9 mouse cellular contexts compared by ENCODE assay signal in genomic region chr8:45381075-45381962, GRCm38 (mm10). TPM values are rescaled to one million over a fixed set of nuclear protein-coding genes. Genes with fewer than 3 reads are reported as not detected.
DNase-seq lines count a peak whose midpoint lies in the region; ATAC-seq and TF ChIP-seq lines count a peak whose summit lies in the region.
"Had no signal": no experiment of that assay in that cellular context is flagged by ENCODE, and none has a peak within 500 bp of the region (broad histone marks: within the 10 kb centered on the region; RNA-seq: fewer than 3 reads in every experiment).

No protein-coding gene starts in this region.

- DNase-seq in frontal cortex, postnatal 36 days (ENCODE audit: low spot score in 2 of 2), result no peak
- DNase-seq in ES-E14 (ENCODE audit: low read depth, low spot score), result no peak
- DNase-seq in urinary bladder, postnatal 25 days (ENCODE audit: low spot score), result no peak
- no peak for DNase-seq in kidney, adult 18-20 months

- 3% methylated on average over 38 of the region's 38 CpGs for WGBS in forebrain, embryonic 16.5 days
- 2% methylated on average over 38 of the region's 38 CpGs for WGBS in liver, embryonic 16.5 days (ENCODE audit: insufficient replicate concordance)

- peaks cover 0 to 8% of the 10 kb centered on the region in 2 experiments; a peak in 2 of 4 replicates for H3K4me1 ChIP-seq in ES-E14 (ENCODE audit: control insufficient read depth in 2 of 2, insufficient read depth in 2 of 2, low read length in 2 of 2, poor library complexity in 1 of 2)
- peaks cover 13% of the 10 kb centered on the region for H3K4me1 ChIP-seq in forebrain, embryonic 16.5 days (replicated peaks; ENCODE audit: control insufficient read depth, insufficient read depth, low read length)
- H3K4me1 ChIP-seq in liver, embryonic 16.5 days (ENCODE audit: control insufficient read depth, low read depth, low read length), result no peaks in the 10 kb centered on the region

- H3K27ac ChIP-seq in ES-E14 (ENCODE audit: insufficient read depth, low read depth, low read length, poor library complexity, severe bottlenecking), result no peak overlapping the region
- no peak overlapping the region; the same call in 1 of the 2 replicates for H3K27ac ChIP-seq in forebrain, embryonic 16.5 days (ENCODE audit: low read length)
- H3K27ac ChIP-seq in liver, embryonic 16.5 days (ENCODE audit: low read length), result no peak overlapping the region

- peak; percentile 76; the same call in 1 of the 2 replicates for ATAC-seq in frontal cortex, adult (ENCODE audit: low TSS enrichment)
- ATAC-seq in forebrain, embryonic 16.5 days, result peak; percentile 36
- no peak for ATAC-seq in liver, embryonic 16.5 days (ENCODE audit: low read depth)
- ATAC-seq in monocyte, adult 5-6 weeks (replicated peaks; ENCODE audit: insufficient number of reproducible peaks, low FRiP score, low TSS enrichment, poor library complexity, severe bottlenecking), result no peak

- H3K9ac ChIP-seq in ES-E14 (ENCODE audit: insufficient read depth, low read depth, low read length, poor library complexity, severe bottlenecking), result no peak overlapping the region
- peak overlapping the region; percentile 56 for H3K9ac ChIP-seq in forebrain, embryonic 16.5 days (replicated peaks; ENCODE audit: low read depth, low read length)
- no peak overlapping the region for H3K9ac ChIP-seq in liver, embryonic 16.5 days (ENCODE audit: low read depth, low read length)

- H3K9me3 ChIP-seq in ES-E14 (ENCODE audit: control insufficient read depth, insufficient read depth, low read depth, low read length), result no peaks in the 10 kb centered on the region
- H3K9me3 ChIP-seq in forebrain, embryonic 16.5 days (ENCODE audit: control insufficient read depth, low read length), result no peaks in the 10 kb centered on the region
- no peaks in the 10 kb centered on the region for H3K9me3 ChIP-seq in liver, embryonic 16.5 days (replicated peaks; ENCODE audit: control insufficient read depth, low read length)

- H3K36me3 ChIP-seq in ES-E14 (ENCODE audit: control insufficient read depth, insufficient read depth, low read length, poor library complexity, severe bottlenecking), result no peaks in the 10 kb centered on the region
- H3K36me3 ChIP-seq in forebrain, embryonic 16.5 days (ENCODE audit: control insufficient read depth, insufficient read depth), result no peaks in the 10 kb centered on the region
- no peaks in the 10 kb centered on the region for H3K36me3 ChIP-seq in liver, embryonic 16.5 days (ENCODE audit: control insufficient read depth, insufficient read depth)

- H3K4me2 ChIP-seq in forebrain, embryonic 16.5 days (ENCODE audit: low read length), result peak overlapping the region; percentile 84
- peak overlapping the region; percentile 45 for H3K4me2 ChIP-seq in liver, embryonic 16.5 days (ENCODE audit: low read depth, low read length)

- peak overlapping the region; percentile 38 to 44; a peak in 3 of 4 replicates for H3K4me3 ChIP-seq in ES-E14 (ENCODE audit: insufficient read depth in 1 of 2, low read depth in 1 of 2, low read length in 2 of 2, poor library complexity in 1 of 2, severe bottlenecking in 1 of 2)
- peak overlapping the region; percentile 41 for H3K4me3 ChIP-seq in forebrain, embryonic 16.5 days (replicated peaks; ENCODE audit: low read length)
- H3K4me3 ChIP-seq in liver, embryonic 16.5 days (ENCODE audit: low read depth, low read length), result no peak overlapping the region
- H3K4me3 ChIP-seq: erythroblast, embryonic 14.5 days had no signal

- H3K27me3 ChIP-seq in forebrain, embryonic 16.5 days (replicated peaks; ENCODE audit: control insufficient read depth, insufficient read depth, low read length), result no peaks in the 10 kb centered on the region
- peaks cover 2% of the 10 kb centered on the region; the same call in 1 of the 2 replicates for H3K27me3 ChIP-seq in liver, embryonic 16.5 days (ENCODE audit: control insufficient read depth, insufficient read depth, low read depth, low read length)

- in situ Hi-C loops in ES-E14 (cut with MboI; ENCODE audit: low sequenced_read_pairs in 2 of 2, unreplicated experiment in 2 of 2), result no loop called here

TF ChIP-seq in ES-E14, 5 proteins besides CTCF, POLR2A, EP300 and RAD21:
- TF ChIP-seq ZNF384 (IDR thresholded peaks at IDR 0.05; ENCODE audit: low read depth, low read length), result no peak
- TF ChIP-seq HCFC1 (IDR thresholded peaks at IDR 0.05; ENCODE audit: borderline replicate concordance, insufficient read depth, low read length), result no peak
- no peak for TF ChIP-seq ZC3H11A (IDR thresholded peaks at IDR 0.05; ENCODE audit: borderline replicate concordance, low read depth, low read length)
- TF ChIP-seq CHD2 (IDR thresholded peaks at IDR 0.05; ENCODE audit: low read depth, low read length), result no peak
- TF ChIP-seq MAFK (IDR thresholded peaks at IDR 0.05; ENCODE audit: insufficient read depth, low read depth, low read length), result no peak

RNA-seq across cellular contexts. Expression of gene Fam149a, which starts 0.8 kb away (rescaled TPM):
- 0.63 and 1.7 TPM in 2 replicates for total RNA-seq in ES-E14 (2012; rRNA removed)
- polyA plus RNA-seq in forebrain, embryonic 16.5 days (2015; fragmentation: Nextera tagmentation; extraction: Ambion mirVana), result 4.5 and 5.7 TPM in 2 replicates
- polyA plus RNA-seq in liver, embryonic 16.5 days (2015; fragmentation: Nextera tagmentation; extraction: Ambion mirVana), result 1.6 and 1.8 TPM in 2 replicates
- total RNA-seq in monocyte, adult 5-6 weeks (2017), result 0.39 TPM in 1 of 3 replicates, not detected in the others

RNA-seq across cellular contexts. Expression of gene Tlr3, which starts 29.6 kb away (rescaled TPM):
- total RNA-seq in ES-E14 (2012; rRNA removed), result 0.58 and 0.74 TPM in 2 replicates
- polyA plus RNA-seq in forebrain, embryonic 16.5 days (2015; fragmentation: Nextera tagmentation; extraction: Ambion mirVana), result 0.98 and 0.99 TPM in 2 replicates
- 0.92 and 1.0 TPM in 2 replicates for polyA plus RNA-seq in liver, embryonic 16.5 days (2015; fragmentation: Nextera tagmentation; extraction: Ambion mirVana)
- total RNA-seq in monocyte, adult 5-6 weeks (2017), result 1.8 to 10.0 TPM in 2 of 3 replicates, not detected in the other
- polyA plus RNA-seq: erythroblast, embryonic 14.5 days had no signal

RNA-seq across cellular contexts. Expression of gene Cyp4v3, which starts 48.3 kb away (rescaled TPM):
- total RNA-seq in ES-E14 (2012; rRNA removed), result 0.11 and 0.27 TPM in 2 replicates
- 0.85 and 0.94 TPM in 2 replicates for polyA plus RNA-seq in forebrain, embryonic 16.5 days (2015; fragmentation: Nextera tagmentation; extraction: Ambion mirVana)
- polyA plus RNA-seq in liver, embryonic 16.5 days (2015; fragmentation: Nextera tagmentation; extraction: Ambion mirVana), result 6.4 and 6.5 TPM in 2 replicates
- 35.5 to 50.5 TPM (median 44.3 TPM) in 3 replicates for total RNA-seq in monocyte, adult 5-6 weeks (2017)
- polyA plus RNA-seq: erythroblast, embryonic 14.5 days had no signal

Comparison
In these comparisons a context has a peak if more than half of its experiments do, and no peak if none do; other contexts are left out.
1. ATAC-seq: peak in frontal cortex, adult (single experiment) and forebrain, embryonic 16.5 days (single experiment); none in liver, embryonic 16.5 days (single experiment) and monocyte, adult 5-6 weeks (single experiment).
2. RNA of gene Cyp4v3, which starts 48.3 kb away (total RNA-seq): 35.5 to 50.5 TPM in monocyte, adult 5-6 weeks; 0.11 to 0.27 TPM in ES-E14; every median in the first group is over 10 times any median in the second.